In the genomic region with DNA sequence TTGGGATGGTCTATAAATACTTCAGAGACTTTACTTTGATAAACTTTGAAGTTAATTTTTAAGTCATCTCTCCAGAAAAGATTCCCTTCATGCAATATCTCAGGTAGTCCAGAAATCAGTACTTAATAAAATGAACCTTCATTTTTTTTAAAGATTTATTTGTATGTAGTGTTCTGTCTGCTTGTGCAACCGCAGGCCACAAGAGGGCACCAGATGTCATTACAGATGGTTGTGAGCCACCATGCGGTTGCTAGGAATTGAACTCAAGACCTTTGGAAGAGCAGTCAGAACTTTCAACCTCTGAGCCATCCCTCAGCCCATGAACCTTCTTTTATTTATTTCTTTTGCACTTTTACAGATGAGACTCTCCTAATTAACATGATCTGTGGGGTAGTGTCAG, we compare ENCODE assay signal across 18 mouse cellular contexts. TPM values are rescaled to one million over a fixed set of nuclear protein-coding genes. Genes with fewer than 3 reads are reported as not detected.
DNase-seq lines count a peak whose midpoint lies in the region; ATAC-seq and TF ChIP-seq lines count a peak whose summit lies in the region.
"Had no signal": no experiment of that assay in that cellular context is flagged by ENCODE, and none has a peak within 500 bp of the region (broad histone marks: within the 10 kb centered on the region; RNA-seq: fewer than 3 reads in every experiment).

No protein-coding gene starts in this region.

- H3K9me3 ChIP-seq in midbrain, embryonic 14.5 days (ENCODE audit: control insufficient read depth, low read length), result no peaks in the 10 kb centered on the region
- H3K9me3 ChIP-seq in midbrain, embryonic 10.5 days (replicated peaks), result no peaks in the 10 kb centered on the region
- H3K9me3 ChIP-seq: midbrain, embryonic 12.5 days had no signal

- WGBS in midbrain, embryonic 14.5 days, result 69% methylated on average over 2 of the region's 2 CpGs
- WGBS in midbrain, embryonic 10.5 days, result 62% methylated on average over 2 of the region's 2 CpGs

- H3K4me1 ChIP-seq in midbrain, embryonic 14.5 days (ENCODE audit: control insufficient read depth, insufficient read depth, low read length), result no peaks in the 10 kb centered on the region
- H3K4me1 ChIP-seq in midbrain, embryonic 10.5 days, result no peaks in the 10 kb centered on the region
- H3K4me1 ChIP-seq: midbrain, embryonic 12.5 days had no signal

- H3K27ac ChIP-seq in gastrocnemius, adult 2 months, result no peak overlapping the region
- no peak overlapping the region for H3K27ac ChIP-seq in midbrain, embryonic 14.5 days (replicated peaks; ENCODE audit: low read depth, low read length)
- no peak overlapping the region for H3K27ac ChIP-seq in midbrain, embryonic 10.5 days (replicated peaks)
- H3K27ac ChIP-seq: midbrain, embryonic 12.5 days had no signal

- H3K4me3 ChIP-seq in gastrocnemius, adult 2 months, result no peak overlapping the region
- H3K4me3 ChIP-seq in midbrain, embryonic 14.5 days (replicated peaks; ENCODE audit: low read depth, low read length), result no peak overlapping the region
- H3K4me3 ChIP-seq in midbrain, embryonic 10.5 days, result no peak overlapping the region
- H3K4me3 ChIP-seq: midbrain, embryonic 12.5 days had no signal

- H3K27me3 ChIP-seq in midbrain, embryonic 14.5 days (ENCODE audit: control insufficient read depth, insufficient read depth, low read length), result no peaks in the 10 kb centered on the region
- H3K27me3 ChIP-seq in midbrain, embryonic 10.5 days (ENCODE audit: low read depth, poor library complexity, severe bottlenecking), result no peaks in the 10 kb centered on the region
- H3K27me3 ChIP-seq in splenic B cell, adult 2 months (ENCODE audit: control insufficient read depth, insufficient read depth, low read length, poor library complexity, severe bottlenecking), result no peaks in the 10 kb centered on the region
- H3K27me3 ChIP-seq: midbrain, embryonic 12.5 days had no signal

- TF ChIP-seq CTCF in gastrocnemius, adult 2 months (IDR thresholded peaks at IDR 0.05), result peak; percentile 26

- DNase-seq in gastrocnemius, adult 2 months, result no peak
- DNase-seq in gastrocnemius, adult 18-20 months (ENCODE audit: low spot score), result no peak
- peak; percentile 1 for DNase-seq in midbrain, embryonic 14.5 days
- no peak for DNase-seq in midbrain, embryonic 10.5 days (ENCODE audit: low spot score)
- DNase-seq in NIH3T3 (ENCODE audit: low read depth), result peak; percentile 13
- peak; percentile 30 for DNase-seq in splenic B cell, adult 2 months (ENCODE audit: low read depth, low spot score)
- no peak for DNase-seq in left cerebral cortex, postnatal 25 days (ENCODE audit: low spot score in 2 of 2)
- no peak for DNase-seq in frontal cortex, postnatal 36 days (ENCODE audit: low spot score in 2 of 2)
- DNase-seq: gastrocnemius, postnatal 25 days; layer of hippocampus, postnatal 36 days; right cerebral cortex, postnatal 4 days had no signal

- H3K4me2 ChIP-seq in midbrain, embryonic 14.5 days (ENCODE audit: low read length), result no peak overlapping the region
- H3K4me2 ChIP-seq: midbrain, embryonic 12.5 days had no signal

- no peak overlapping the region for H3K9ac ChIP-seq in midbrain, embryonic 14.5 days (replicated peaks; ENCODE audit: low read length)
- H3K9ac ChIP-seq: midbrain, embryonic 12.5 days had no signal

- ATAC-seq in midbrain, embryonic 14.5 days (ENCODE audit: low FRiP score, low TSS enrichment), result no peak
- ATAC-seq: inflammation-experienced regulatory T-cells, adult 6 months had no signal

- 0 out of 2 replicates have a peak, but pooled peaks cover 3% of the 10 kb centered on the region for H3K36me3 ChIP-seq in midbrain, embryonic 14.5 days (ENCODE audit: control insufficient read depth, insufficient read depth, low read length)
- peaks cover 21% of the 10 kb centered on the region for H3K36me3 ChIP-seq in midbrain, embryonic 10.5 days
- peaks cover 2% of the 10 kb centered on the region; the same call in 1 of the 2 replicates for H3K36me3 ChIP-seq in splenic B cell, adult 2 months (ENCODE audit: control insufficient read depth, insufficient read depth, low read length, poor library complexity, severe bottlenecking)

- intact Hi-C loops in gastrocnemius, adult 2 months (cut with DNase I), result no loop called here
- intact Hi-C loops in left cerebral cortex, postnatal 25 days (cut with DNase I), result no loop called here

RNA-seq across cellular contexts. Expression of a gene that starts 13.8 kb away (rescaled TPM):
- 1 to 10 TPM; 1.5 to 1.6 TPM for total RNA-seq in gastrocnemius, adult 2 months (2021)
- 1 to 10 TPM; 1.9 to 2.3 TPM for total RNA-seq in gastrocnemius, adult 18-20 months (2021)
- polyA plus RNA-seq in midbrain, embryonic 14.5 days (2014; fragmentation: Nextera tagmentation; extraction: Ambion mirVana), result 40.5 and 42.1 TPM in 2 replicates
- 22.8 and 24.8 TPM in 2 replicates for polyA plus RNA-seq in midbrain, embryonic 10.5 days (2016; fragmentation: Nextera tagmentation; extraction: Ambion mirVana)
- total RNA-seq in left cerebral cortex, postnatal 25 days (2021), result 10 to 100 TPM; 63.8 to 71.4 TPM

RNA-seq across cellular contexts. Expression of a gene that starts 37.2 kb away (rescaled TPM):
- total RNA-seq in gastrocnemius, adult 2 months (2021), result under 1 TPM in 1 of 2 experiments, not detected in 1; 0.08 TPM
- total RNA-seq in gastrocnemius, adult 18-20 months (2021), result not detected
- polyA plus RNA-seq in midbrain, embryonic 14.5 days (2014; fragmentation: Nextera tagmentation; extraction: Ambion mirVana), result 0.09 TPM in 1 of 2 replicates, not detected in the other
- polyA plus RNA-seq in midbrain, embryonic 10.5 days (2016; fragmentation: Nextera tagmentation; extraction: Ambion mirVana), result 0.05 TPM in 1 of 2 replicates, not detected in the other
- not detected for total RNA-seq in left cerebral cortex, postnatal 25 days (2021)
- total RNA-seq: adrenal gland, adult 18-20 months; gastrocnemius, postnatal 25 days; layer of hippocampus, postnatal 36 days; neutrophil, adult 5-6 weeks had no signal
- polyA plus RNA-seq: cortical plate, adult 2 months; heart, embryonic 16.5 days; inflammation-experienced regulatory T-cells, adult 6 months; limb, embryonic 14.5 days; midbrain, embryonic 12.5 days had no signal

RNA-seq across cellular contexts. Expression of a gene that starts 42.7 kb away (rescaled TPM):
- total RNA-seq in gastrocnemius, adult 2 months (2021), result 1 to 10 TPM; 4.9 to 5.0 TPM
- total RNA-seq in gastrocnemius, adult 18-20 months (2021), result 1 to 10 TPM; 4.6 TPM
- polyA plus RNA-seq in midbrain, embryonic 14.5 days (2014; fragmentation: Nextera tagmentation; extraction: Ambion mirVana), result 15.7 and 17.2 TPM in 2 replicates
- 19.1 and 19.2 TPM in 2 replicates for polyA plus RNA-seq in midbrain, embryonic 10.5 days (2016; fragmentation: Nextera tagmentation; extraction: Ambion mirVana)
- total RNA-seq in left cerebral cortex, postnatal 25 days (2021), result 10 to 100 TPM; 17.3 to 24.4 TPM

RNA-seq across cellular contexts. Expression of a gene that starts 57.8 kb away (rescaled TPM):
- total RNA-seq in gastrocnemius, adult 2 months (2021), result 1 to 10 TPM; 1.4 to 1.6 TPM
- 1 to 10 TPM; 1.7 to 2.0 TPM for total RNA-seq in gastrocnemius, adult 18-20 months (2021)
- polyA plus RNA-seq in midbrain, embryonic 14.5 days (2014; fragmentation: Nextera tagmentation; extraction: Ambion mirVana), result 19.3 and 24.6 TPM in 2 replicates
- polyA plus RNA-seq in midbrain, embryonic 10.5 days (2016; fragmentation: Nextera tagmentation; extraction: Ambion mirVana), result 24.1 and 24.8 TPM in 2 replicates
- 1 to 10 TPM; 4.2 to 4.4 TPM for total RNA-seq in left cerebral cortex, postnatal 25 days (2021)

Comparison
In these comparisons a context has a peak if more than half of its experiments do, and no peak if none do; other contexts are left out.
1. DNase-seq: peak in midbrain, embryonic 14.5 days (single experiment), NIH3T3 (single experiment) and splenic B cell, adult 2 months (single experiment); none in gastrocnemius, adult 2 months (single experiment), gastrocnemius, adult 18-20 months (single experiment), midbrain, embryonic 10.5 days (single experiment), left cerebral cortex, postnatal 25 days (0 of 2) and frontal cortex, postnatal 36 days (0 of 2).
2. RNA of a gene that starts 13.8 kb away (total RNA-seq): 63.8 to 71.4 TPM in left cerebral cortex, postnatal 25 days; 1.9 to 2.3 TPM in gastrocnemius, adult 18-20 months and 1.5 to 1.6 TPM in gastrocnemius, adult 2 months; every median in the first group is over 10 times any median in the second.